Mouse (Mus musculus): ENCODE measurements around the gene Trim2. TPM values are rescaled to one million over a fixed set of nuclear protein-coding genes. Genes with fewer than 3 reads are reported as not detected.

Trim2 gene
- polyA plus RNA-seq, 1 experiment from 2014 or later, result 1.9 TPM

- no peak for DNase-seq (ENCODE audit: low spot score)
Observed at GRCm38 (mm10) chr3:84198229-84198628, 108.4 kb downstream of the Trim2 start.

GRCm38 (mm10) chr3:84193881-84194280 is 112.8 kb downstream of the Trim2 start:
- DNase-seq (ENCODE audit: low spot score), result no peak

DNA sequence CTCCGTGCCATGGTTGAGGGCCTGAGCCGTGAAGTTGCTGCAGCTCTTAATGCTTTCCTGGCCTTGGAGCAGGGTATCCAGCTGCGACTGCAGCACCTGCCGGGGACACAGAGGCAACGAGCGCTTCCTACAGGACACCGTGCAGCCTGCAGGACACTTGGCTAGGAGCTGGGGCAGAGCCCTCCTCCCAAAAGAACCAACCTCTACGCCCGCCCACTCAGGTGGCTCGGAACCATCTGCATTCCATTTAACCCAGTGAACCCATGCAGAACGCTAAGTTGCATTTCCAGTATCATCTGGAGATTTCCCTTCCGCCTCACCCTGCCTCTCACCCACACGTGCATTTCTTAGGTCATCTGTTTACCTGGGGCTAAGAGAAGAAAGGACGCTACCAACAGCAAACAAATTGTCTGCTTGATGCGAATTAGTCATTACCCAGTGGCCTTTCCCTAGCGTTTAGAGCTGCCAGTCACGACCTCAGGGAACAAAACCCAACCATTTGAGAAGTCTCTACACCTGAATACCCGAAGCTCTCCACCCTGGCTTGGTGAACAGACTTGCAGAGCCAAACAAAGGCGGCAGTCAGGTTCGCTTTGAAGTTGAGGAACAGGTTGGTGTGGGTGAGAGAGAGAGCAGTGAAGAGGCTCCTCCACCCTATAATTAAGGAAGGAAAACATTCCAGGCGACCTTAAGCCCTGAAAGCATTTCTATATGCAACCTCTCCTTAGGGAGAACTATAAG is 115.4 kb downstream of the Trim2 start:
- no peak for DNase-seq (ENCODE audit: low spot score)

GRCm38 (mm10) chr3:84190513-84191061 is 116.1 kb downstream of the Trim2 start:
- peak; percentile 20 for DNase-seq (ENCODE audit: low spot score)

DNA sequence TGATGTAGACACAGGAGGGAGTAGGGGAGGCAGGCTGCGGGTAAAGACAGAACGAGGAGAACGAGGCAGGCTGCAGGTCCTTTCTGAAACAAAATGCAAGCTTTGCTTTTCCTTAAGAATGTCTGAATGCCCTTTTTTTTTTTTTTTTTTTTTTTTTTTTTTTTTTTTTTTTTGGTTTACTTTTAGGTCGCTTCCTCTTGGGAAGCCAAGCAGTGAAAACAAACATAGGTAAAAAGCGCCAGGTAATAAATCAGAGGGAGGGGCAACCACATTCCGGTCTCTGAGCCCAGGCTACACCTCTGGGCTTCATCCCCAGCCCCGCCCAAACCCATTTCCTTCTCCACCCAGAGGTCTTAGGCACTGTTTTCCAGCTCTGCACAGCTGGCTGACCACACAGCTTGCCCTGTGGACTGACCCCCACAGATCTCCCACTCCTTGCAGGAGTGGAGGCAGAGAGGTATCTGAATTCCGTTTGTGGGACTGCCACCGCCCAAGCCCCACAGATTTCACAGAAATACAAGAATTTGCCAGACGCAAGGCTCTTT is 117.0 kb downstream of the Trim2 start:
- DNase-seq (ENCODE audit: low spot score), result no peak

- no peak for DNase-seq (ENCODE audit: low spot score)
Observed at GRCm38 (mm10) chr3:84181717-84182116, 125.0 kb downstream of the Trim2 start.

DNA sequence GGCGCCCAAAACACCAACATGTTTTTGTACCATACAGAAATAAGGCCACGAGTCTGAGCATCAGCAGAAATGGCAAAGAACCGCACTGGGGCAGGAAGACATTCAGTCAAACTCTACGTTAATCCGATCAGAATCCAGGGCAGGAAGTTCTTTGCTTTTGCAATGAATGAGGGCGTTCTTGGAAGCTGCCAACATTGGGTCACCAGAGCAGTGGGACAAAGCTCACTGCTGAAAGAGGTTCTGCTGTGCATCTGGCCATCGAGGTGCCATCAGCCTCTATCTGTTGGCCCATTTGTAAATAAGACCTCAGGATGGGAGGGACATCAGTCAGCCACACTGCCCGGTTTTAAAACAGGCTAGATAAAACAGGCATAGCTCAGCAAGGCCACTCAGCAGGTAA is 125.6 kb downstream of the Trim2 start:
- DNase-seq (ENCODE audit: low spot score), result no peak

DNA sequence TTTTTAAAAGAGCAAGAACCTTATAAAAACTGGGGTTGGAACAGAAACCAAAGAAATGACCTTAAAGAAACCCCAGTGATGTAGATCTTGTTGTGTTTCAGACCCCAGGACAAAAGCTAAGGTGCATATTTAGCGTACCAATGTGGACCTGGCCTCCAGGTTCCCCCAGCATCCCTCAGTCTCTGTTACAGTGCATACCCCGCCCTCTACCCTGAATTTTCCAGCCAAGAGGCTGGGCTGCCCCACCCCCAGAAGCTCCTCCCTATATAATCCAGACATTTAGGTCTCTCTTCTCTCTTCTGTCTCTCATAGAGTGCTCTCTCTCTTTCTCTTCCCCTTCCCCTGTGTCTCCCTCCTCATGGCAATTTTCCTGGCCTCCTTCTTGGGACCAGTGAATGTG is 126.4 kb downstream of the Trim2 start:
- DNase-seq (ENCODE audit: low spot score), result no peak

DNA sequence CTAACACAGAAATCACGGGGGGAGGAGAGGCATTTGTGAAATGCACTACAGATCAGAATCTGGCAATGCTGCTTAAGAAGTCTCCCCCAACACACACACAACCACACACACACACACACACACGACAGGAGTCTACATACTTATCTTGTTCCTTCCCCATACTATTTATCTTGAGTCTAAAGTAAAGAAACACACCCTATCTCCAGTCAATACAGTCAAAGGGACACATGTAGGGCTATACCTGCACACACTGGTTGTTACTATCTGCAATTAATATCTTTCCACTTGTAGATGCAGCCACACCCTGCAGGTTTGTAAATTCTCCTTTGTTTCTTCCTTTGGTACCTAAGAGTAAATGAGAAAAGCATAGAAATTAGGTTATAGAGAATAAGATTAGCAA is 128.8 kb downstream of the Trim2 start:
- DNase-seq (ENCODE audit: low spot score), result no peak

GRCm38 (mm10) chr3:84175337-84176315 is 131.1 kb downstream of the Trim2 start:
- peak; percentile 74 for DNase-seq (ENCODE audit: low spot score)

DNA sequence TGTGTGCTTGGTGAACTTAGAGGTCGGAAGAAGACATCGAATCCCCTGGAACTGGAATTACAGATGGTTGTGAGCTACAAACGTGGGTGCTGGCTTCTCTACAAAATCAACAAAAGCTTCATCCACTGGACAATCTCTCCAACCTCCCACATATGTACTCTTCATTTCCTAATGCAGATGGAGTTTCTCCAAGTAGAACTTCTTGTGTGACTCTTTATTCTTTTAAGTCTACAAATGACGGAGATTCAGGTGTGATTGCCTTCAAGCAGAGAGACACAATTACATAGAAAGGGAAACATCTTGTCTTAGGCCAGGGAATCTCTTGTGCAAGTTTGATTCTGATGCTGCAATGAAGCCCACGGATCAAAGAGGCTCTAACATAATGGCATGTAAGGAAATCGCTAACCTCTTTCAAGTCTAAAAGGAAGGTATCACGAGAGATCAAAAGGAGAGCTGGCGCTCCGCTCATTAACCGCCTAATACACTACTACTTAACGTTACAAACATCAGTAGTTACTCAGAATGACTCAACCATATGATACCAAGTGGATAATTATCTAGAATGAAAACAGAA is 133.0 kb downstream of the Trim2 start, which contains the start of gene Gm6525:
Gm6525 (plus strand) TSS at position 524 of the 574 bp plus-strand sequence.
- no peak for DNase-seq (ENCODE audit: low spot score)

DNA sequence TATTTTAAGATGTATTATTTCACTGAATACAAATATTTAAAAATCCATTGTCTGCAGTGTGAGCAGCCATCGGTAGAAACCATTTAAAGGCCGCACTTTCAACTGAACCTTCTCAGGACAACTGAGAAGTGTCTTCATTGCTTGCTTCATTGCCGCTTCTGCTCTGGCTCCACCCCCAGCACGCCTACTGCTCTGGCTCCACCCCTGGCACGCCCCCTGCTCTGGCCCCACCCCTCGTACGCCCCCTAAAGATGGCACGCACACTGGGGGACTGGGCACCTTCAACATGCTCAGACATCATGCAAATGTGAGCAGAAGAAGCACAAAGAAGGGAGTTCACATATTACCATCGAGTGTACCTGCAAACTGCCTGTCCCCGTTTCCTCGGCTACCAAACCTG is 134.3 kb downstream of the Trim2 start:
- DNase-seq (ENCODE audit: low spot score), result no peak

DNA sequence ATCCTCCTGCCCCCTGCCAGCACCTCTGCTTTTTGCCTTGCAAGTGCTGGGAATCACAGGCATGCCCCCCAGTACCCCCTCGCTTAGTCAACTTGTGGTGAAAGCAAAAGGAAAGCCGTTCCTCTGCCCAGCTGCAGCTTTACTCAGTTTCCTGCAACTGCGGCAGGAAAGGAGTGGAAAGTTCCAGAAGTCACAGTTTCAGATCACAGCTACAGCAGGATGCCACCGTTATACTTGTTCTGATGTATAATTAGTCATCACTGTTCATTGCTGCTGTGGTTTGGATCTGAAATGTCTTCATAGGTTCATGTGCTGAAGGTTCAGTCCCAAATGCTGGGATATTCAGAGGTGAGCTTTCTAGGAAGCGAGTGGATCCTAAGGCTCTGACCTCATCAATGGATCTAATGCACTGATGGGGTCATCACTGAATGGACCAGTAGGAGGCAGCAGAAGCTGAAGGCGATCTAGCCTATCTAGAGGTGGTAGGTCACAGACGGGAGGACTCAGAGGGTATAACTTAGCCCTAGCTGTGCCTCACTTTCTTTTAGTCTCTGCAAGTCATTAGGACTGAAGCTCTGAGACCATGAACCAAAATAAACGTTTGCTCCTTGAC is 137.2 kb downstream of the Trim2 start:
- peak; percentile 26 for DNase-seq (ENCODE audit: low spot score)

- DNase-seq (ENCODE audit: low spot score), result no peak
Observed at GRCm38 (mm10) chr3:84168943-84169342, 137.7 kb downstream of the Trim2 start.

DNA sequence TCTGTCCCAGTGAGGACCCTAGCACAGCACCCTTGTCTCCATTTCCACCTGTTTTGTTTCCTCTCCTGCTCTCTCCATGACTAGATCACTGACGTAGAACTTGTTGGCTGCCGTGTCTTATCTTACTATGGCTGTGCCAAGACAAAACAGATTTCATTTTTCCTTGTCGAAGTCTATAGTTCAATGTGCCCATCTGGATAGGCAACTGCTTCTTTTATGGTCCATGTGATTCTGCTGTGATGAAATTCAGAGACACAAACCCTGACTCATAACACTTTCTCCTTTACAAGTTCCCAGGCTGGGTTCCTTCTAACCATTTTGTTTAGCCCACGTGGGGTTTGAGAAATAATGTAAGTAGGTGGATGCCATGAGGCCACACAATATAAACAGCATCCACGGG is 140.6 kb downstream of the Trim2 start:
- DNase-seq (ENCODE audit: low spot score), result no peak

DNA sequence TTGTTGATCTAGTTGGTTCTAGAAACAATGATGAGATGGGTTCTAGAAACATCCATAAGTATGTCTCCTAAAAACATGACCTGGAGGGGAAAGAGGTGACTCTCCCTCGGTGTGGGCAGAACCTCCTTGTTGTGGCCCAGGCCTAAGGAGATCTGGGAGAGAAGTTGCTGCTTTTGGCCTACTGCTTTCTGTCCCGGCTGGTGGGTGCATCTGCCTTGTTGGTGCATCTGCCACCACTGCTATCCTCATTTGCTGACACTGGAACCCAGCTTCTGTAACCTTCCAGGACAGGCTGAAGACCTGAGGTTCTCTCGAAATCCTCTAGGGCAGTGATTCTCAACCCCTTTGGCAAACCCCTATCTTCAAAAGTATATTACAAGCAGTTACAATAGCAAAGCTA is 141.3 kb downstream of the Trim2 start:
- no peak for DNase-seq (ENCODE audit: low spot score)

- DNase-seq (ENCODE audit: low spot score), result no peak
Observed at GRCm38 (mm10) chr3:84157559-84158350, 148.9 kb downstream of the Trim2 start.

DNA sequence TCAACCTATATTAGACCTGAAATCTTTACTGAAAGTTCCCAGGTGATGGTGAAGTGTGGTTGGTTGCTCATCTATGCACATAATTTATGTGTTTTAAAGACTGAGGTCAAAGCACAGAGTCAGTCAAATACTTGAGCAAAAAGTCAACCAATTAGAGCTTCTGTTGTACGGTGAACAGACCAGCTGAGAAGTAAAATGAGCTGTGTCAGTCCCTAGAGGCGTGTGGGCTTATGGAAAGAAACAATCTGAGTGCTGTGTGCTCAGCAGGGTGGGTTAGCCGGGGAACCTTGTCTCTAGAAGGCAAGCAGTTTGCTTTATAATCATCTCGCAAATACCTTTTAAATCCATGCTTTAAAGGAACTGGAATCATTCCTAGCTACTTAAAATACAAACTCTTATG is 149.7 kb downstream of the Trim2 start:
- no peak for DNase-seq (ENCODE audit: low spot score)

DNA sequence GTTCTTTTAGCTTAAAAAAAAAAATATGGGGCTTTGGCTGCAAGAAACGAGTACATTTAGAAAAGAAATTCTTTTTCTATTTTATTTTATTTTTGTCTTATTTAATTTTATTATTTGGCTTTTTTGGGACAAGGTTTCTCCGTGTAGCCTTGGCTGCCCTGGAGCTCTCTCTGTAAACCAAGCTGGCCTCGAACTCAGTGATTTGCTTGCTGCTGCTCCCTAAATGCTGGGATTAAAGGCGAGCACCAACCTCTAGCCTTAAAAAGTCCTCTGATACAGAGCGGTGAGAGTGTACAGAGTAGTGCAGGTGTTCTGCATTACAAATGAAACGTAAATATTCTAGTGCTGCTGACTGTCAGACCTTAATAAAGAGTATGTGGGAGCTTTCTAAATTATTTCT is 150.6 kb downstream of the Trim2 start:
- no peak for DNase-seq (ENCODE audit: low spot score)

DNA sequence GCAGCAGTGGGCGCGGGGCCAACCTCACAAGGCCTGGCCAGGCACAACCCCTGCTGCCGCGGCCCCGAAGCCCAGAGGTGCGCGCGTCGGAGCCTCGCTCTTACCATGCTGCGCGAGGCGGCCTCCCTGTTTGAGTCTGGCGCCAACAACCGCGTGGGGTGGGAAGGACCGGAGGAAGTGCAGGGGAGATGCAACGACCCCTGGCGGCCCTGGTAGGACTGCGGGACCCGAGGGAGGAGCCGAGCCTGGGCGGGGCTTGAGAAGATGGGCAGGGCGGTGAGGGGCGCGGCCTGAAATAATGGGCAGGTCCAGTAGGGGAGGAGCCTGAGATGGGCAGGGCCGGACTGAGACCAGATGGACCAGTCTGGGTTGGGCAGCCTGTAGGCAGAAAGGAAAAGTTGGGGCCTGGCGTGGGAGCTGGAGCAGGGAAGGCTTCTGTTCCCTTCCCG is 151.1 kb downstream of the Trim2 start, which contains the start of gene Mnd1:
Mnd1 (minus strand) TSS at position 229 of the 449 bp plus-strand sequence.
- DNase-seq (ENCODE audit: low spot score), result peak; percentile 93
